Comparison of ENCODE assay signal across 8 mouse cellular contexts in the genomic region with DNA sequence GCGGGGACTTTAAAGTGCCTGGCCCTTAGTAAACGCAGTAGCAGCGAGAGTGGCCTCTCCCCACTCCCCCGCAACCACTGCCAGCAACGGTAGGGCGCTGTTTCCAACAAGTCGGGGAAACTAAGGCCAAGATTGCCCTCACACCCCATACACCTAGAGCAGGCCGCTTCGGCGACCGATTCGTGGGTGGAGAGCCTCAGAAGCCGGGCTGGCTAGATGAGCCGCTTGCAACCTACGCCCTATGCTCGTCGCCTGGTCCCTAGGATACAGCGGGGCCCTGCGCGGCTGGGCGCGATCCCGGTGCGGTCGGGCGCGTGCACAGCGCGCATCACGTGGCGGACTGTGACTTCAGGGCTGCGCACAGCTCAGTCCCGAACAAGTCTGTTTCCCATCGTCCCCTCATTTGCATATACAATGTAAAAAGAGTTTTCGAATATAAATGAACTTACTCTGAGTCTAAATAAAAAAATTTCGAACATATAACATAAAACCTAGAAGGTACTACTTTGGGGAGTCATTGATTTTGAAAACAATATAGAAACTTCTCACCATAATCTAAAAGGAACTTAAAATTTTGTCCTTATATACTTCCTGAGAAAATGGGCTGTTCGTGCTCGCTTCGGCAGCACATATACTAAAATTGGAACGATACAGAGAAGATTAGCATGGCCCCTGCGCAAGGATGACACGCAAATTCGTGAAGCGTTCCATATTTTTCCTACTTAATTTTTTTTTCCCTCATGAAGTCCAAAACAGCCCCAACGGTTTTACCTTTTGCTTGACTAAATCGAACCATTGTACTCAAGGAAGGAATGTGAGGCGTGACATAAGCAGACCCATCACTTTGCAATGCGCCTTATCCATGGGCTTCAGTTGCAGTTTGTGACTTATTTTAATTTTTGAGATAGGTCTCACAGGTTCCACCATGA. TPM values are rescaled to one million over a fixed set of nuclear protein-coding genes. Genes with fewer than 3 reads are reported as not detected.
DNase-seq lines count a peak whose midpoint lies in the region; ATAC-seq lines count a peak whose summit lies in the region.

No protein-coding gene starts in this region.

- H3K4me1 ChIP-seq in hindbrain, embryonic 16.5 days (ENCODE audit: control insufficient read depth, insufficient read depth, low read depth, low read length), result peaks cover 20% of the 10 kb centered on the region

- peak overlapping the region; percentile 59 for H3K4me3 ChIP-seq in hindbrain, embryonic 16.5 days (ENCODE audit: low read length)

- 1% methylated on average over 48 of the region's 48 CpGs for WGBS in hindbrain, embryonic 16.5 days

- ATAC-seq in hindbrain, embryonic 16.5 days, result peak; percentile 97

- peaks cover 9% of the 10 kb centered on the region for H3K27me3 ChIP-seq in hindbrain, embryonic 16.5 days (replicated peaks; ENCODE audit: control insufficient read depth, insufficient read depth, low read length)

- no peaks in the 10 kb centered on the region for H3K36me3 ChIP-seq in hindbrain, embryonic 16.5 days (ENCODE audit: control insufficient read depth, insufficient read depth, low read length)

- H3K27ac ChIP-seq in hindbrain, embryonic 16.5 days (ENCODE audit: low read depth, low read length), result peak overlapping the region; percentile 82

- peak; percentile 95 for DNase-seq in R1 (ENCODE audit: low read depth, low spot score)
- peak; percentile 93 to 97 for DNase-seq in cerebellum, postnatal 14 days
- DNase-seq in gastrocnemius, adult 18-20 months (ENCODE audit: low spot score), result peak; percentile 94
- DNase-seq in left cerebral cortex, adult 18-20 months (ENCODE audit: low spot score in 2 of 2), result peak; percentile 92 to 95
- DNase-seq in lung, postnatal 4 days, result peak; percentile 95 to 97
- peak; percentile 96 for DNase-seq in retina, postnatal 1 day
- peak; percentile 94 for DNase-seq in thymus, postnatal 4 days

- no peaks in the 10 kb centered on the region for H3K9me3 ChIP-seq in hindbrain, embryonic 16.5 days (ENCODE audit: control insufficient read depth, low read length)

- peak overlapping the region; percentile 85 for H3K4me2 ChIP-seq in hindbrain, embryonic 16.5 days (ENCODE audit: low read length)

- H3K9ac ChIP-seq in hindbrain, embryonic 16.5 days (ENCODE audit: low read depth, low read length), result peak overlapping the region; percentile 76

RNA-seq across cellular contexts. Expression of a gene that starts 15.8 kb away (rescaled TPM):
- under 1 TPM; 0.05 to 0.11 TPM for total RNA-seq in gastrocnemius, adult 18-20 months (2021)
- polyA plus RNA-seq in hindbrain, embryonic 16.5 days (2015; fragmentation: Nextera tagmentation; extraction: Ambion mirVana), result 10.8 and 11.8 TPM in 2 replicates
- under 1 TPM; 0.23 TPM for total RNA-seq in left cerebral cortex, adult 18-20 months (2021)

Comparison
In these comparisons a context has a peak if more than half of its experiments do, and no peak if none do; other contexts are left out.
1. Peak in every context shown above with its lines: DNase-seq, ATAC-seq, H3K4me3 ChIP-seq and H3K27ac ChIP-seq.